Mouse (Mus musculus): Measurements from ENCODE around the gene Orc4. TPM values are rescaled to one million over a fixed set of nuclear protein-coding genes. Genes with fewer than 3 reads are reported as not detected.
A peak's percentile ranks its signal among the peaks of the same experiment; 100 is the strongest.
"Not testable (repeated sequence)": the region's sequence is repeated elsewhere in the genome, so short reads cannot be mapped to it uniquely, and the experiment has no call there.

Gene Orc4
- total RNA-seq (2014; fragmentation: Nextera tagmentation) (82.1 and 98.6 TPM in 2 replicates), total RNA-seq (2017) (128 and 143 TPM in 2 replicates)

GRCm38 (mm10) chr2:48950252-48950315 lies at the start of gene Orc4:
Orc4 (minus strand) TSS chr2:48950277.
- ATAC-seq (replicated peaks; ENCODE audit: poor library complexity, severe bottlenecking) = no peak

GRCm38 (mm10) chr2:48990322-48990721 lies 40.2 kb upstream of the Orc4 start:
- ATAC-seq (replicated peaks; ENCODE audit: poor library complexity, severe bottlenecking) = no peak

- no peak for ATAC-seq (replicated peaks; ENCODE audit: poor library complexity, severe bottlenecking)
Measured at GRCm38 (mm10) chr2:48978920-48979319, 28.8 kb upstream of the Orc4 start.

- no peak for ATAC-seq (replicated peaks; ENCODE audit: poor library complexity, severe bottlenecking)
Measured at GRCm38 (mm10) chr2:48956591-48956990, 6.5 kb upstream of the Orc4 start.

- no peak for ATAC-seq (replicated peaks; ENCODE audit: poor library complexity, severe bottlenecking)
Measured at GRCm38 (mm10) chr2:48950316-48950880, 321 bp upstream of the Orc4 start.

GRCm38 (mm10) chr2:48949743-48950251 lies 280 bp downstream of the Orc4 start:
- peak; percentile 38 for ATAC-seq (replicated peaks; ENCODE audit: poor library complexity, severe bottlenecking)

GRCm38 (mm10) chr2:48948841-48949584 lies 1.1 kb downstream of the Orc4 start, which contains the start of gene Mbd5:
Mbd5 (plus strand) TSS chr2:48949508.
- peak; percentile 93 for ATAC-seq (replicated peaks; ENCODE audit: poor library complexity, severe bottlenecking)

- ATAC-seq (replicated peaks; ENCODE audit: poor library complexity, severe bottlenecking) = no peak
Measured at GRCm38 (mm10) chr2:48947761-48948160, 2.3 kb downstream of the Orc4 start.

GRCm38 (mm10) chr2:48935058-48935457 lies 15.0 kb downstream of the Orc4 start:
- no peak for ATAC-seq (replicated peaks; ENCODE audit: poor library complexity, severe bottlenecking)

- ATAC-seq (replicated peaks; ENCODE audit: poor library complexity, severe bottlenecking) = peak; percentile 98
Measured at GRCm38 (mm10) chr2:48915832-48916231, 34.2 kb downstream of the Orc4 start.

GRCm38 (mm10) chr2:48914185-48914584 lies 35.9 kb downstream of the Orc4 start:
- no peak for ATAC-seq (replicated peaks; ENCODE audit: poor library complexity, severe bottlenecking)

- 0 out of 2 replicates have a peak, but pooled peaks have one; percentile 53 for ATAC-seq (replicated peaks; ENCODE audit: poor library complexity, severe bottlenecking)
Measured at GRCm38 (mm10) chr2:48908866-48909265, 41.2 kb downstream of the Orc4 start.

GRCm38 (mm10) chr2:48895186-48895585 lies 54.9 kb downstream of the Orc4 start:
- ATAC-seq (replicated peaks; ENCODE audit: poor library complexity, severe bottlenecking) = no peak

- peak; percentile 70 for ATAC-seq (replicated peaks; ENCODE audit: poor library complexity, severe bottlenecking)
Measured at GRCm38 (mm10) chr2:48885945-48886344, 64.1 kb downstream of the Orc4 start.

GRCm38 (mm10) chr2:48868199-48868913 lies 81.7 kb downstream of the Orc4 start:
- ATAC-seq (replicated peaks; ENCODE audit: poor library complexity, severe bottlenecking) = no peak

GRCm38 (mm10) chr2:48865596-48865995 lies 84.5 kb downstream of the Orc4 start:
- not testable (repeated sequence) for ATAC-seq (replicated peaks; ENCODE audit: poor library complexity, severe bottlenecking)

Other genes starting within 250 kb of the Orc4 start
- 1.1 and 2.1 TPM in 2 replicates for gene Acvr2a, start 136.2 kb downstream of the Orc4 start, total RNA-seq (2014; fragmentation: Nextera tagmentation)
- 1.5 and 1.8 TPM in 2 replicates for gene Acvr2a, start 136.2 kb downstream of the Orc4 start, total RNA-seq (2017)
- 22.6 and 31.4 TPM in 2 replicates for gene Mbd5, start 769 bp downstream of the Orc4 start, total RNA-seq (2014; fragmentation: Nextera tagmentation)
- 22.3 and 25.1 TPM in 2 replicates for gene Mbd5, start 769 bp downstream of the Orc4 start, total RNA-seq (2017)